Mouse (Mus musculus) heart, embryonic 14.5 days (tissue): ENCODE measurements at regions not wholly inside any gene's neighbourhood (a gene's known extent, or its start where the extent isn't known, plus 50 kb on each side); places are given as distances from the start of the nearest gene placed in this dataset.

Source experiments
- ATAC-seq: fragments of 200-750 bp; cut with Nextera tagmentation; 2 replicates; pipeline ENCODE4 v1.8.0; 2017; ENCODE audit warnings: low read depth, moderate TSS enrichment; ENCODE audit not compliant: insufficient number of reproducible peaks, insufficient read depth, low FRiP score
- H3K27ac ChIP-seq, 2 experiments: fragments of 200-500 bp in 1 of 2; fragments of 300-500 bp in 1 of 2; sonication (generic) in 1 of 2; replicated peaks in 1 of 2; 2 replicates each; pipeline ENCODE4 v1.5.1; 2012 to 2014; ENCODE audit warnings: low read depth in 2 of 2, low read length in 2 of 2, control low read depth in 1 of 2, mild to moderate bottlenecking in 1 of 2, mixed read lengths in 1 of 2; ENCODE audit not compliant: control insufficient read depth in 1 of 2, insufficient read depth in 1 of 2
- H3K27me3 ChIP-seq: fragments of 300-500 bp; sonication (generic); 2 replicates; pipeline ENCODE4 v1.6.1; 2014; ENCODE audit warnings: mild to moderate bottlenecking, low read length, control low read depth; ENCODE audit not compliant: control insufficient read depth, insufficient read depth
- H3K36me3 ChIP-seq: fragments of 300-500 bp; sonication (generic); 2 replicates; pipeline ENCODE4 v1.6.1; 2014; ENCODE audit warnings: mild to moderate bottlenecking, control low read depth, low read length, mixed read lengths; ENCODE audit not compliant: control insufficient read depth, insufficient read depth
- H3K4me1 ChIP-seq, 2 experiments: fragments of 200-500 bp in 1 of 2; fragments of 300-500 bp in 1 of 2; sonication (generic) in 1 of 2; 2 replicates each; pipeline ENCODE4 v1.6.1; 2012 to 2014; ENCODE audit warnings: low read length in 2 of 2, control low read depth in 1 of 2, mixed read lengths in 1 of 2; ENCODE audit not compliant: control insufficient read depth in 2 of 2, insufficient read depth in 2 of 2
- H3K4me2 ChIP-seq: fragments of 300-500 bp; sonication (generic); 2 replicates; pipeline ENCODE4 v1.6.1; 2014; ENCODE audit warnings: mild to moderate bottlenecking, low read length
- H3K4me3 ChIP-seq, 2 experiments: fragments of 200-500 bp in 1 of 2; fragments of 300-500 bp in 1 of 2; sonication (generic) in 1 of 2; 2 replicates each; pipeline ENCODE4 v1.5.1; 2012 to 2014; ENCODE audit warnings: low read length in 2 of 2, mild to moderate bottlenecking in 2 of 2, control low read depth in 1 of 2, low read depth in 1 of 2, moderate library complexity in 1 of 2; ENCODE audit not compliant: control insufficient read depth in 1 of 2, insufficient read depth in 1 of 2
- H3K9ac ChIP-seq: fragments of 300-500 bp; sonication (generic); 2 replicates; pipeline ENCODE4 v1.6.1; 2014; ENCODE audit warnings: mild to moderate bottlenecking, low read length
- H3K9me3 ChIP-seq: fragments of 300-500 bp; sonication (generic); 2 replicates; pipeline ENCODE4 v1.6.1; 2016; ENCODE audit warnings: low read length, control low read depth; ENCODE audit not compliant: control insufficient read depth
- WGBS: fragments of 180-500 bp; shearing (Covaris S2); extraction: QIAGEN DNeasy Blood & Tissue Kit; methylation state at CpG from one replicate; pipeline ENCODE4 v1.1.7; 2014; 5-methylcytosine and 5-hydroxymethylcytosine counted together

GRCm38 (mm10) chr11:114477365-114477764, 191.0 kb upstream of the Rpl38 start:
- no peak overlapping the region for H3K4me2 ChIP-seq
- WGBS, result 69% methylated on average over 3 of the region's 3 CpGs
- no peaks in the 10 kb centered on the region for H3K36me3 ChIP-seq
- H3K27ac ChIP-seq, result no peak overlapping the region
- no peak for ATAC-seq
- H3K27me3 ChIP-seq, result peaks cover 17% of the 10 kb centered on the region; the same call in 1 of the 2 replicates
- H3K9me3 ChIP-seq, result 0 out of 2 replicates have a peak, but pooled peaks cover 2% of the 10 kb centered on the region
- no peak overlapping the region for H3K9ac ChIP-seq
- no peak overlapping the region for H3K4me3 ChIP-seq
- no peaks in the 10 kb centered on the region; a peak in 1 of 4 replicates for H3K4me1 ChIP-seq

GRCm38 (mm10) chr11:114472501-114473260, 195.6 kb upstream of the Rpl38 start:
- no peak for ATAC-seq
- Histone ChIP-seq H3K4me3 (no peak overlapping the region), H3K9ac (no peak overlapping the region), H3K4me2 (no peak overlapping the region), H3K27ac (no peak overlapping the region), H3K9me3 (no peaks in the 10 kb centered on the region), H3K4me1 (peaks cover 7 to 15% of the 10 kb centered on the region in 2 experiments; a peak in 3 of 4 replicates), H3K27me3 (peaks cover 42% of the 10 kb centered on the region), H3K36me3 (no peaks in the 10 kb centered on the region)
- WGBS, result 18% methylated on average over 22 of the region's 22 CpGs

GRCm38 (mm10) chr11:114468394-114468793, 199.9 kb upstream of the Rpl38 start:
- Histone ChIP-seq H3K4me1 (peaks cover 9 to 20% of the 10 kb centered on the region in 2 experiments; a peak in 3 of 4 replicates), H3K9ac (peak overlapping the region; percentile 7; the same call in 1 of the 2 replicates), H3K4me2 (peak overlapping the region; percentile 58), H3K9me3 (no peaks in the 10 kb centered on the region), H3K27ac (peak overlapping the region in 1 of 2 experiments; percentile 48; a peak in 2 of 4 replicates), H3K27me3 (peaks cover 66% of the 10 kb centered on the region), H3K36me3 (no peaks in the 10 kb centered on the region), H3K4me3 (peak overlapping the region in 1 of 2 experiments; percentile 18; a peak in 2 of 4 replicates)
- 2% methylated on average over 8 of the region's 8 CpGs for WGBS
- peak; percentile 54 for ATAC-seq

- H3K4me3 ChIP-seq, result peak overlapping the region in 1 of 2 experiments; percentile 18; a peak in 2 of 4 replicates
- peak overlapping the region in 1 of 2 experiments; percentile 48; a peak in 3 of 4 replicates for H3K27ac ChIP-seq
- H3K36me3 ChIP-seq, result no peaks in the 10 kb centered on the region
- 0% methylated on average over 8 of the region's 8 CpGs for WGBS
- H3K27me3 ChIP-seq, result peaks cover 64% of the 10 kb centered on the region
- H3K4me1 ChIP-seq, result peaks cover 14 to 20% of the 10 kb centered on the region in 2 experiments
- H3K4me2 ChIP-seq, result peak overlapping the region; percentile 58
- no peak for ATAC-seq
- H3K9me3 ChIP-seq, result no peaks in the 10 kb centered on the region
- H3K9ac ChIP-seq, result no peak overlapping the region
Measured at GRCm38 (mm10) chr11:114467803-114468202, 200.5 kb upstream of the Rpl38 start.

- Histone ChIP-seq H3K9me3 (no peaks in the 10 kb centered on the region), H3K4me3 (no peak overlapping the region), H3K4me1 (peaks cover 16 to 20% of the 10 kb centered on the region in 2 experiments), H3K9ac (no peak overlapping the region), H3K4me2 (no peak overlapping the region), H3K27ac (no peak overlapping the region), H3K27me3 (peaks cover 45% of the 10 kb centered on the region), H3K36me3 (no peaks in the 10 kb centered on the region)
- ATAC-seq, result no peak
- 68% methylated on average over 5 of the region's 5 CpGs for whole genome bisulfite sequencing
Measured at GRCm38 (mm10) chr11:114465486-114465885, 202.8 kb upstream of the Rpl38 start.

GRCm38 (mm10) chr11:114462755-114463374, 205.5 kb upstream of the Rpl38 start:
- peaks cover 35% of the 10 kb centered on the region for H3K27me3 ChIP-seq
- H3K36me3 ChIP-seq, result no peaks in the 10 kb centered on the region
- 7% methylated on average over 6 of the region's 6 CpGs for WGBS
- no peak overlapping the region for H3K4me3 ChIP-seq
- ATAC-seq, result peak; percentile 85
- peak overlapping the region in 1 of 2 experiments; percentile 44; a peak in 2 of 4 replicates for H3K27ac ChIP-seq
- peaks cover 7 to 10% of the 10 kb centered on the region in 2 experiments for H3K4me1 ChIP-seq
- H3K9ac ChIP-seq, result no peak overlapping the region
- H3K9me3 ChIP-seq, result no peaks in the 10 kb centered on the region
- no peak overlapping the region for H3K4me2 ChIP-seq

GRCm38 (mm10) chr11:114454876-114455330, 213.4 kb upstream of the Rpl38 start:
- peak; percentile 35; the same call in 1 of the 2 replicates for ATAC-seq
- no peak overlapping the region for H3K9ac ChIP-seq
- no peak overlapping the region for H3K27ac ChIP-seq
- no peaks in the 10 kb centered on the region for H3K36me3 ChIP-seq
- peaks cover 0 to 5% of the 10 kb centered on the region in 2 experiments; a peak in 1 of 4 replicates for H3K4me1 ChIP-seq
- no peak overlapping the region for H3K4me2 ChIP-seq
- 56% methylated on average over 11 of the region's 12 CpGs for WGBS
- no peaks in the 10 kb centered on the region for H3K9me3 ChIP-seq
- no peaks in the 10 kb centered on the region for H3K27me3 ChIP-seq
- H3K4me3 ChIP-seq, result no peak overlapping the region
